Mouse (Mus musculus) adrenal gland, adult 8-10 months (tissue): ENCODE data around the gene Phlpp1. TPM values are rescaled to one million over a fixed set of nuclear protein-coding genes. Genes with fewer than 3 reads are reported as not detected.
"Not testable (repeated sequence)": the region's sequence is repeated elsewhere in the genome, so short reads cannot be mapped to it uniquely, and the experiment has no call there.

ENCODE experiments used
- DNase-seq: peaks from one replicate; pipeline ENCODE4 v3.0.0; 2022
- total RNA-seq, 4 experiments: library from RNA; stranded (reverse); gene quantifications; 2 replicates each; pipeline ENCODE4 v1.2.4; 2022

Phlpp1 gene
- total RNA-seq, 4 experiments from 2014 or later, result 15.0 to 20.6 (median 17.5) TPM

DNA sequence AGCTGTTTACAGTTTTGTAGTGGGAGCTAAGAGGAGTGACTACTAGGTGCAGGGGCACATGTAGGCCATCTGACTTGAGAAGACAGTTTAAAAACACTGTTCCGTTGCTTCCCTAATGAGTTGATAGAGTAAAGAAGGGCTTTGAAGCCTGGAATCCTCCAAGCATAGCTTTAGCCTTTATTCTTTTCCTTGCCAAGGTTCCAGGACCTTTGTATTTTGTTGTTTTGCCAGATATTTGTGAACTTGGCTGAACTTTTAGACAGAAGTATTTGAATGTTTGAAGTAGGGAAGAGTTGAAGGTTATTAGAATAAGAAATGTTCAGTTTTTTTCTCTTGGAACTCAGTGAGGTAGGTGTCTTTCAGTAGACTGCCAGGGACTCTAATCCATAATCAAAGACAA lies 85.6 kb downstream of the Phlpp1 start:
- DNase-seq, result no peak

DNA sequence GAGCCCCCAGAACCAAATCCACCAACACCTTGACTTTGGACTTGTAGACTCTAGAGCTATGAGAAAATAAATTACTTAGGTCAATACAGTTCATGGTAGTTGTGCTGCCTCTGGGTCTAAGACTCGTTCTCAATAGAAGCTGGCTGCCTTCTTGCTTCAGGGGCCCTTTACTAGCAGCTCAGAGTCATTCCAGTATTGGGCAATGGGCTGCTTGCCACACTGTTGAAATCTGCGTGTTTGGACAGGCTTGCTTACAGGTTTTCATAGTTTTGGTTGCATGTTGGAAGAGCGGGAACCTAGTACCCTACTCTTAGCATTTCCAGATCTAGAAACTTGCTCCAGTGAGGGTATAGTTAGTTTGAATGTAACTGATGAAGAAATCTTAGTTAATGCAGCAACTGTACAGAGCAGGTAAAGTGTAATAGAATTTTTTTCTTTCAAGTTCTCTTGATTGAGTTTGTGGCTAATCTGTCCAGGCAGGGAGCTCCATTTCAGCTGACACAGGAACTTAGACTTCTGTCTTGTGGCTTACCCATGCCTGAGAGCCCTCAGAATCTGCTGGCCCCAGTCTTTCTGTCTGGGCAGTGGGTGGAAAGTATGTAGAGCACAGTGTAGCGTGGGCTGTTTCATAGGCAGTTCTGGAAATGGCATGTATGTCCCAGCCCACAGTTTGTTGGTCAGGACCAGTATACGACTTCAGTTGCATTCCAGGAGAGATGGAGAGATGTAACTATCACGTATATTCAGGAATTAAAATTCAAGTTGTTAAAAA lies 96.7 kb downstream of the Phlpp1 start:
- DNase-seq, result peak; percentile 17

DNA sequence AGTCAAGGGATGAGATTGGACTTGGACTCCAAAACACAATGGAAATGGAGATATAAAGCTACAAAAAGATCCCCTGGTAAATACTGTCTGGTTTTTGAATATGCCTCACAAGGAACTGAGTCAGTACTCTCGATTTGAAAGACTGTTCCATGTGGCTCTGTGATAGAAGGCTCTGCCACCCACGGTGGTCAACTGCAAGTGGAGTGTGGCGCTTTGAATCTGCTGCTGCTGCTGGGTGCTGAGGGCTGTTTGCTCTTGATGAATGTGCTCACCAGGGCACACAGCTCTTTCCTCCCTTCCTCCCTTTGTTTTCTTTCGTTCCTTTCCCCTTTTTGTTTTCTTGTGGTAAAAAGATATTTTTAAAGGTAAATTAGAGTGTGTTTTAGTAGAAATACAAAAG lies 97.8 kb downstream of the Phlpp1 start:
- no peak for DNase-seq

DNA sequence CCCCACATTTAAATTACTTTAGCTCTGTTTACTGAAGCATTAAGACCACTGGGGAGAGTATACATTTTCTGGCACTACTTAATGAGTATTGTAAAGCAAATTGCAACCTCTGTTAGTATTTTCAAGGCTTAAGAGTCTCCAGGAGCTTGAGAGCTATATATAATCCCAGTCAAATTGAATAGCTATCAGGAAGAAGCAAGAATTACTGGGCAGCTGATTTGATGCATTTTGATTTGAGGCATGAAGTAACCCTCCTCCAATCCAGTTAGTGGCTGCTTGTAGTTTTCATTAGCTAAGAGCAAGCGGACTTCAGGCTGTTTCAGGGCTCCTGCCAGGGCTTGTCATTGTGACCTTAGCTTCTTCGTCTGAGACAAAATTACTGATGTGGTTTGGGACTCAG lies 101.4 kb downstream of the Phlpp1 start:
- DNase-seq, result no peak

DNA sequence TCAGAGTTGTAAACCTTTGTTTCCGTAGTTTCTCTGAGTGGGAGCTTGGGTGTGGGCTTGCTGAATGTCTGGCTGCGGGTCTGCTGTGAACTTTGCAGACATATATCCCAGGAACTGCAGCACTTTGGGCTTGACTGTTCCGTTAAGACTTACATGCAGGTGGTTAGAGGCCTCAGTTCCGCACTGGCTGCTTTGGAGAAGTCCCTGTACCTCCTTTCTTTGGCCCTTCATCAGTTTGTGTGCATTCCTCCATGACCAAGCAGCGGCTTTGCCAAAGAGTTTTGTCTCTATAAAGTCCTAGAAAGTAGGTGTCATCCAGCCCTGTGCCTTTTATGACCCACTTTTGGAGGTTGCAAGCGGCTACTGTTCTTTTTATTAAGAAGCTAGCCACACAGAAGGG lies 102.2 kb downstream of the Phlpp1 start:
- DNase-seq, result no peak

DNA sequence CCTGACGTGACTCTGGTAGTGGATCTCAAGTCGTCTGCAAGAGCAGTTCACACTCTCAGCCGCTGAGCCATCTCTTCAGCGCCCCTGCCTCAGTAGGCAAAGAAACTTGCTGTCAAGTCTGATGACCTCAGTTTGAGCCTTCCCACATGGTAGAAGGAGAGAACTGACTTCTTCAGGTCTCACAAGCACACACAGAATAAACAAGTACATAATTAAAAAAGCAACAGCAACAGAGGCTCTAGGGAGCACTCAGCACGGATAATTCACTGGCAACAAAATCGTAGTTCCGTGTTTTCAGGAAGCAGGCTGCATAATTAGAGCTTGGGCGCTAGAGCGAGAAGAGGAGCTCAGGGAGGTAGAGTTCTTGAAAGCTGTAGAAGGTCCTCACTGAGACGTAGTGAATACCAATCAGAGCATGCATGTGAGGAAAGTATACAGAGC lies 103.0 kb downstream of the Phlpp1 start:
- DNase-seq, result no peak

DNA sequence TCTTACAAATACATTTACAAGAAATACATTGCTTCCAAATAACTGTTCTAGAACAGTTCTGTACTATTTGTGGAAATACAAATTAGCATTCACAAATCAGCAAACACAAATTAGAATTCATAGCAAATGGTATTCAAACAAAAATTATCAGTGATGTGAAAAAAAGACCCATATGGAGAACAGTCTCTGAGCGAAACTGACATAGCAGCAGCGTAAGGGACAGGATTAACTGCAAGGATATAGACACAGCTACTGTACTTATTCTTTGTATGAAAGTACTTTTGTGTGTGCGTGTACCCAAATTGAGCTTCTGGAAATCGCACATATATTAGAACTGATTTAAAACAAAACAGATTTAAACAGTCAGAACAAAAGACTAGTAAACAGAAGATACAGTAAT lies 103.6 kb downstream of the Phlpp1 start:
- no peak for DNase-seq

DNA sequence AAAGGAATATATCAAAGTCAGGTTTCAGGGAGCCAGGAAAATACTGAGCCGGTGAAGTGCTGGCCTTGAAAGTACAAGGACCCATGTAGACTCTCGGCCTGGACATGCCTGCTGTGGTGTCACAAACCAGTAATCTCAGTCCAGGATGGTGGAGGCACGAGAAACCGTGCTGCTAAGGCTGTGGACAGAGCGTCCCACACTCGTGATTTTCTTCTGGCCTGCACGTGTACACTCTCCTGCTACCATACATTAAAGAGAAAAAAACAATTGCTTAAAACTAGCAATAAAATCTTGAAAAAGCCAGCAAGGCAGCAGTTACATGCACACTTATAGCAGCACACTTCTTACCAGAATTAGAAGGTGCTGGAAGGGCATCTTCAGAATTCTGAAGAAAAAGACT lies 104.2 kb downstream of the Phlpp1 start:
- no peak for DNase-seq

DNA sequence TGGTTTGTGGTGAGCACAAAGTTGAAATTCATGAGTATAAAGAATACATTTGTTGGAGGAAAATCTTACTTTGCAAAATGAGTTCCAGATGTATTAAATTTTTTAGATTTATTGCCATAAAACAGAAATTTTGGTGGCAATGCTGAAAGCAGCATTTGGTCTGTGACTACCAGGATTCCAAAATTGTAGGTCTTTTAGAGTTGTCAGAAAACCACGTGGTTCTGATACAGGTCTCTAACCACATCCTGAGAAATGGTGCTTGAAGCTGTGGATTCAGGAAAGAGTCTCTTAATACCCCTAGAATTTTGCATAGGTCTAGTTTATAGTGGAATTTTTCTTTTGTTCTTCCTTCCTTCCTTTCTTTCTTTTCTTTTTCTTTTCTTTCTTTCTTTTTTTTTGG lies 105.3 kb downstream of the Phlpp1 start:
- DNase-seq, result no peak

DNA sequence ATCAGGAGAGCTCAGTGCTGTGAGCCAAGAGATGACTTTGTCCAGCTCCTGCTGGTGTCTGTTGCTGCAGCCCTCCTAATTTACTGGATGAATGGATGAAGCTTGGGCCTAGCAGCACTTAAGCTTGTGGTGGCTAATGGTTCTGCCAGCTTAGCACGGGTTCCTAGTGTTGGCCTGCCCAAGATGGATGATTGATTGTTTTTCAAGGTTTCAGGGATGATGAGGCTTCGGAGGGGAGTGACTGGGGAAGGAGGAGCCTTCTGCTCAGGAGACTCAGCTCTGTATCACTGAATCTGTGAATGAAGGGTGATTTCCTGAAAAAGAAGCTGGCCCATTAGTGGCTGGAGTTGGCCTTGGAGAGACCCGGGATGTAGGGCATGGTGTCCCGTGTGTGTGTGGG lies 105.7 kb downstream of the Phlpp1 start:
- no peak for DNase-seq

DNA sequence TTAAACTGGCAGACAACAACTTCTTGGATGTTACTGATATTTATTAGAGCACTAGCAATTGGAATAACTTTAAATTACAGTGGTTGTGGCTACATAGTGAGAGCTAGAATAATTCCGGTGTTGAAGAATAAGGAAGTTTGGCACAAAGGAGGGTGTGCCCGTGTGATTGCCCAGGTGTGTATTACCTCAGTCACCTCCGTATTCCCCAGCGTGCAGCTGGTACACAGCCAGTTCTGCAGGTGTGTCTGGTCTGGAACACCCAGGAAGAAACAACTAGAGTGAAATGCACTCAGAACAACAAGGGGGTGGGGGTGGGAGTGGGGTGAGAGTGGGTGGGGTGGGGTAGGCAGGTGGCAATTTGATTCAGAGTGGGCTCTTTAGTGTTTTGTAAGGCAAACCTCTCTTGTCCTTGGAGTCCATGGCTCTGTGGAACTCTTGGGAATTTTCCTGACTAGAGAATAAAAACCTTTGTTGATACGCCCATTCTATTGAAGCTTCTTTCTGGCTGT lies 107.1 kb downstream of the Phlpp1 start:
- no peak for DNase-seq

DNA sequence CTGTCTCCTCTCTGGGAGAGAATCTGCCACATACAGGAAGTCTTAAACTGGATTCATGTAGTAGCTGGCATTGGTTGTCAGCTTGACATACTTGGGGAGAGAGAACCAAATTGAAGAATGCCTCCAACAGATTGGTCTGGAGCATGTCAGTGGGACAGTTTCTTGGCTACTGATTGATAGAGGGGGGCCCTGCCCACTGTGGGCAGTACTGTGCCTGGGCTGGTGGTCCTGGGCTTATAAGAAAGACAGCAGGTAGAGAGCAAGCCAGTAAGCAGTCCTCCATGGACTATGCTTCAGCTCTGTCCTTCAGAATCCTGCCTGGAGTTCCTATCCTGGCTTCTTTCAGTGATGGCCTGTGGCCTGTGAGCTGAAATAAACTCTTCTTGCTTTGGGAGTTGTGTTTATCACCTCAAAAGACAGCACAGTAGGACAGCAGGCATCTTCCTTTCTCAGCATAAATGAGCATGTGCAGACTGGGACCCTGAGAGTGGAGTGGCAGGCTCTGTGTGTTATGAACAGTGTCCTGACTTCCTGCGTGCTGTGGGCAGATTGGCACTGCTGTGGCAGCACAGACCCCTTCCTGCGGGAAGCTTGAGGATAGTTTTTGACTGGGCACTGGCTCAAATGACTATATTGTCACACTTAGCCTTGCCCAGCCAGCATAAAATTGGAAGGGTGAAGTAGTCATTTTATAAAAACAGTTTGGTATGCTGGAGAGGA lies 108.0 kb downstream of the Phlpp1 start:
- no peak for DNase-seq

DNA sequence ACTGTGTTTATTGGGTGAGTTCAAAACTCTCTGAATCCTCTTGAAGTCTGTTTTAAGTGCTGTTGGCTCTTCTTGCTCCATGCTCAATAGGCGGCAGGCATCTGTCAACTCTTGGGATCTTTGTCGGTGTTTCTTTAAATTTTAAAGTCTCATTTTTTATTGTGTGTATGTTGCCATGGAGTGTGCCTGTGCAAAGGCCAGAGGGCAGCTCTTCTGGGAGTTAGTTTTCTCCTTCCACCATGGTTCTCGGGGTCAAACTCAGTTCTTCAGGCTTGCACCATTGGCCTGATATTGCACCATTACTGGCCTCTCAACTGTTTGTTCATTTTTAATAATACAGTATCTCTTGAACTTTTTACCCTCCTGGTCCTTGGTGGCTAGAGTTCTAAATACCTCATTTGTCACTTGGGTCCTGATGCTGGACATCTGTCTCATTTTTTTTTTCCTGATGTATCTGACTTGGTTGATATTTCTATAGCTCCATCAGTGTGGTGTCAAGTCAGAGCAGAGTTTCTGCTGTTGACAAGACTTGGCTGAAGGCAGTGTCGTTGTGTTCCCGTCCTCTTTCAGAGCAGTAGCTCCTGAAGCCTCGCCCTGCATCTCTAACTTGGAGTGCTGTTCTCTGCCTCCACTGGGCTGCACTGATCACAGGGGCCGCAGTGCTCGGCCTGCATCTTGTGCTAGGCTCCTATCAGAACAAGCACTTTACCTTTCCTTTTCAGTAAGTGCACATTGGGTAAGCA lies 108.8 kb downstream of the Phlpp1 start:
- no peak for DNase-seq

DNA sequence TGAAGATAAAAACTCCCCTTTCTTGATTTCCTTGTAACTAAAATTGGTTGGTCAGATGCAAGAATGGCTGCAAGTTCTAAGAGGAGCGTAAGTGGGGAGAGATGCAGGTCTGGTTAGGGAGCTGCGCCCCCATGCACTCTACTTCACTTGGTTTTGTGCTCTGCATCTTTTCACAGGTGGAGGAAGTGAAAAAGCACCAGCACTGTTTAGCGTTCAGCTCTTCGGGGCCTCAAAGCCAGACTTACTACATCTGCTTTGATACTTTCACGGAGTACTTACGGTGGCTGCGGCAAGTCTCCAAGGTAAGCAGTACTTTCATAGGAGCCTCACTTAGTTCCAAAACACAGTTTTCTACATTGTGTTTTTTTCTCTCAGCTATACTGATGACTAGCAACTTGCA lies 115.3 kb downstream of the Phlpp1 start:
- DNase-seq, result no peak

DNA sequence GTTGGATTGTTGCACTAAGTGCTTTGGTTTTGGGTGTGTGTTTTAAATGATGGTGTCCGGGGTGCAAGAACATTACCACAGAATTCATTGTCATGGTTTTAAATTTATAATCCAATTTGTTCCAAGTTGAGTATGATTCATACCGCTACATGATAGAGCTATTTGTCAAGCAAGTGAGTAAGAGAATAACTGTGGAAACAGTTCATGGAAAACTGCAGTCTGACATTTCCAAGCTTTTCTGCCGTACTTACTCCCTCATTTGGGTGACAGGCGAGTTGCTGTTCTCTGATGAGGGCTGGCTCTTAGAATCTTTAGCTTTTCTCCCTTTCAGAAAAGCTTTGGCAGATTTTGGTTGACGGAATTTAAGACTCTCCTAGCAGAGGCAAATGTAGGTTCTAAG lies 117.5 kb downstream of the Phlpp1 start:
- DNase-seq, result no peak

DNA sequence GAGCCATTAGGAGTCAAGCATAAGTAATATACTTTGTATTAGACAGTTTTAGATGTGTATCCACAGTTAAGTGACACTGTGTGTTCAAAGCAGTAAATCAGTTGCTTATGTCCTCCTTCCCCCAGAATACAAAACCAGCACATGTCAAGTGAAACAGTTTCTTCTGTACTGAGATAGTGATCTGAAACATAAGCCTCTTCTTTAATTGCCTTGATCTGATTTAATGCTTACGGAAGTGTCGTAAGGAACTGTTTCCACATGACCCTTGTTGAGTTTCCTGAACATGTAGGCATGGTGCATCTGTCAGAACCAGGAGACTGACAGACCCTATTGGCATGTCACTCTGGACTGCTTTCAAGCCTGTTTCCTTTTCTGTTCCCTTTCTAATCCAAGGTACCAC lies 118.0 kb downstream of the Phlpp1 start:
- DNase-seq, result no peak

DNA sequence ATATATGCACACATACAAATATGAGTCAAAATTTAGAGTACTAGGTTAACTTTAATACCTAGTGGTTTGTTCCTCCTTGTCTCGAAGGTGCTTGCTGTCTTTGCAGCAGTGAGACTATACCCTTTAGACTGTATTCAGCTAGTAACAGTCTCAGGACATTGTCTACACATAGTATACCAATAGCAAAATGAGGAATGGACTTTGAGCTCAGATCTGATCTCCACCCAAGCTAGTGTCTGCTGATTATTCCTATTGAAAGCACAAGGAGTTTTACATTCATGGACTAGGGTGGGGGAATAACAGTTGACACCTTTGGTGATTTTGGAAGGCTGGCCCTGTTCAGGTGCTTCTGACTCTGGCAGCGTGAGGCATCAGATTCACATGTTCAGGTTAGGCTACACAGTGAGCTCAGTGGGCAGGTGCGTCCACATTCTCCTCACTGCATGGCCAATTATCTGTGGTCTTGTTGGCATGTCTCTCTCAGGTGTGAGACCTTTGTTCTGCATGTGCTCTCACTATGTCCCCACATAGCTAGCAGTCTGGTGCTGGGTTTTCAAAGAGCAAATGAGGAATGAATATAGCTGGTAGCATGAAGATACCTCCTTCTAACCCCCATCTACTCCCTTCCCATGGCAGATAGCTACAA lies 138.0 kb downstream of the Phlpp1 start:
- DNase-seq, result no peak

DNA sequence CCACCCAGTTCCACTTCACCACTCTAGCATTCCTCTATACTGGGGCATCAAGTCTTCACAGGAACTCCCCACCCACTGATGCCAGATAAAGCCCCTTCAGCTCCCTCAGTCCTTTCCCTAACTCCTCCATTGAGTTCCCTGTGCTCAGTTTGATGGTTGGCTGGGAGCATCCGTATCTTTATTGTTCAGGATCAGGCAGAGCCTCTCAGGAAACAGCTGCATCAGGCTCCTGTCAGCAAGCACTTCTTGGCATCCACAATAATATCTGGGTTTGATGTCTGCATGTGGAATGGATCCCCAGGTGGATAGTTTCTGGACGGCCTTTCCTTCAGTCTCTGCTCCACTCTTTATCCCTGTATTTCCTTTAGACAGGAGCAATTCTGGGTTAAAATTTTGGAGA lies 138.7 kb downstream of the Phlpp1 start:
- no peak for DNase-seq

DNA sequence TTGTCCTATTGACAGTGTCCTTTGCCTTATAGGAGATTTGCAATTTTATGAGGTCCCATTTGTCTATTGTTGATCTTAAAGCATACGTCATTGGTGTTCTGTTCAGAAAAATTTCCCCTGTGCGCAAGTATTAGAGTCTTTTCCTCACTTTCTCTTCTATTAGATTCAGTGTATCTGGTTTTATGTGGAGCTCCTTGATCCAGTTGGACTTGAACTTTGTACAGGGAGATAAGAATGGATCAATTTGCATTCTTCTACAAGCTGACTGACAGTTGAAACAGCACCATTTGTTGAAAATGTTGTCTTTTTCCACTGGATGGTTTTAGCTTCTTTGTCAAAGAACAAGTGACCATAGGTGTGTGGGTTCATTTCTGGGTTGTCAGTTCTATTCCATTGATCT lies 140.3 kb downstream of the Phlpp1 start:
- DNase-seq, result not testable (repeated sequence)

DNA sequence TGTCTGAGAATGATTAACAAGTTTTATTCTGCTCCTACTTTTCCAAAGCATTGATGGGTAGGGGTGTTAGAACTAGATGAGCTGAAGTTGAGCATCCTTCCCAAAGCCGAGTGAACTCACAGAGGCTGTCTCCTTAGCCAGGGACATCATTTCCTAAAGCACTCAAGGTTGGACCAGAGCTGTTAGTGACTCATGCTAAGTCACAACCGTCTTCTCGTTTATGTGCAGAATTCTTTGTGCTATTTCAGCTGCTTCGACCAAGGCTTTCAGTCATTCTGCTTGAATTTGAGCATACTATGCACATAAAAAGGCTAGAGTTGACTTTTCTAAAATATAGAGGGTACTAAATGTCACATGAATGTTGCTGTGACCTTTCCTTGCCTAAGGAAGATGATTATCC lies 142.9 kb downstream of the Phlpp1 start:
- DNase-seq, result no peak

DNA sequence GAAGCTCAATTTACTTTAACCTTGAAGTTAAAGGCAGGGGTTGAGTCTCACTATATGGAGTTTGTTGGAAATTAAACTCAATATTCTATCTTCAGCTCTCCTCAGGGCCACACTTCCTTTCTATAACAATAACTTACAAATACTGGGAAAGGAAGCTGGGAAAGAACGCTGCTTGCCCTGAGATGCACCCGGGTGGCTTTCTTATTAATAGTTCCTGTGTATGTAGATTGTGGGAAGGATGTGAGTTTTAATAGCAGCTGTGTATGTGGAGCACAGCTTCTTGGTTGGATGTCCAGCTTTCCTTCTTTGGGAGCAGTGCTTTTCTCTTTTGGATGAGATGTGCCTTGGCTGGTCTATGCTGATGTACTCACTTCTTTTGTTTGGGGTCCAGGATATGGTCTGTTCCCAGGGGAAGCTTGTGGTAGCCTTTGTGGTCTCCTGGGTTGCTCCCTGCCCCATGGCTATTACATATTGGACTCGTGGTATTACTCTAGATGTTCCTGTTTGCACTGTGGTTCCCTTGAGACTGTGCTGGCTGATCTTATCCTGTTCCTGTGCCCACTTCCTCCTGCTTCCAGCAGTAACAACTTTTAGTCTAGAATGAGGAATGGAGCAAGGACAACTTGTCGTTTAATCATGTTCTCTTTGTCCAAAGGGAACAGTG lies 145.2 kb downstream of the Phlpp1 start:
- peak; percentile 7 for DNase-seq

DNA sequence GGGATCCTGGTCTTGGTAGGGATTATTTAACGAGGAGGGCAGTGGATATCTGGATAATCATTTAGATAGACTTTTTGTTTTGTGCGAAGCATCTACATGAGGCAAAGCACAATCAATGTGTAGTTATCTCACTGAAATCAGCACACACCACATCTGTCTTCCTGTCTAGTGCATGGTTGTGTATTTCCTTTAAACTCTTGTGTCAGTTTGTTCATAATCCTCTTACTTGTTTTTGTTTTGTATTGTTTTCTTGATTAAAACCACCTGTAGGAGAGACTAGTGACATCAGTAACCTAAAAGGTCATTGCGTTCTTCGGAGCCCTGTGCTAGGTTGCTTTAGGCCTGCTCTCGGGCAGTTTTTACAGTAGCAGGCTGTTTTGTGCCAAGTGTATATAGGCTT lies 146.8 kb downstream of the Phlpp1 start:
- no peak for DNase-seq
